Mouse (Mus musculus) lung, postnatal 25 days (tissue): ENCODE measurements around the gene Josd1.

Experiments
- DNase-seq: peaks from one replicate; pipeline ENCODE4 v3.0.0; 2022; ENCODE audit warnings: low spot score

Gene Josd1

DNA sequence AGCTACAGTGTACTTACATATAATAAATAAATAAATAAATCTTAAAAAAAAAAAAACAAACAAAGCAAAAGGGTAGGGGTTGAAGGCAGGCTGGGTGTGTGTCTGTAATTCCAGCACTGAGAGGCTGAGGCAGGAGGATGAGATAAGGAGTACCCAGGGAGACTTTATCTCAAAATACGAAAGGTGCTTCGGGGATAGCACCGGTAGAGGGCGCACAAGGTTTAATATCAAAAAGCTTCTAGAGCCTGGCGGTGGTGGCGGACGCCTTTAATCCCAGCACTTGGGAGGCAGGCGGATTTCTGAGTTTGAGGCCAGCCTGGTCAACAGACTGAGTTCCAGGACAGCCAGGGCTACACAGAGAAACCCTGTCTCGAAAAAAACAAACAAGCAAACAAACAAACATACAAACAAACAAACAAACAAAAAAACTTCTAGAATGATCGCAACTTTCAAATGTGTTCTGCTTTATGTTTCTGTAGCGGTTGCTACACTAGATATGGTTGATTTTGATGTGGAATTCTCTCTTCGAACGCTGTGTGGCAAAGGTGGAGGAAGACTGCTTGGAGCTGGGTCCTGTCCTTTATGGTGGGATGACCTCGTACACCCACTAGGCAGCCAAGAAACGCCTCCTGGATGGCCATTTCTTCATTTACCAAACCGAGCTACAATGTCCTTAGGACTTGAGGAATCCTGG is 29.7 kb downstream of the Josd1 start:
- peak; percentile 89 for DNase-seq

GRCm38 (mm10) chr15:79656451-79656850 is 31.3 kb downstream of the Josd1 start:
- no peak for DNase-seq

DNA sequence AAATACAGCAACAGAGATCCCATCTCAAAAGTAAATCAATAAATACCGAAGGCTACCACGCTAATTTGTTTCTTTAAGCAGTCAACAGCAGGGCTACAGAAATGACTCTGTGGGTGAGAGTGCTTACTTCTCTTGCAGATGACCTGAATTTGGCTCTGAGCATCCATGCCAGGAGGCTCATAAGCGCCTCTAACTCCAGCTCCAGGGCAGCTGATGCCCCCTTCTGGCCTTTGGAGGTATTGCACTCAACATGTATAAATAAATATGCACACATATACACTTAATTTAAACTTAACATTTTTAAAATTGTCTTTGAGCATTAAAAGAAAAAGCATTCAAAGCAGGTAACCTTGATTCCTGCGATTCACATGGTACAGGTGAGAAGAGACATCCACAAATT is 36.2 kb downstream of the Josd1 start:
- no peak for DNase-seq

GRCm38 (mm10) chr15:79650569-79650968 is 37.1 kb downstream of the Josd1 start:
- DNase-seq: peak; percentile 45

DNA sequence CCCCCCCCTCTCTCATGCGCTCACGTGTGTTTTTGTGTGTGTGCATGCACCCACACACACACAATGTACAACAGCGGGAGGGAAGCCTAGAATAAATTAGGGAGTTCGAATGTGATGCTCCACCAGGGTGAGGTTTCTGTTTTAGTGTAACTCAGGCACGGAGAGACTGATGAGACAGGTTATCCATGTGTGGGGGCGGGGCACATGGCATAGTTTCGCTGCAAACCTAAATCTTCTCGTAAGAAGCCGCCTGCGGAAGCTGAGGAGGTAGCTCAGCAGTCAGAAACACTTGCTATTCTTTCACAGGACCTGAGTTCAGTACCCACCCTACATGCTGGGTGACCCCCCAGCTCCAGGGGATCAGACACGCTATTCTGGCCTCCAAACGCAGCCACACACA is 39.6 kb downstream of the Josd1 start:
- DNase-seq: no peak

DNA sequence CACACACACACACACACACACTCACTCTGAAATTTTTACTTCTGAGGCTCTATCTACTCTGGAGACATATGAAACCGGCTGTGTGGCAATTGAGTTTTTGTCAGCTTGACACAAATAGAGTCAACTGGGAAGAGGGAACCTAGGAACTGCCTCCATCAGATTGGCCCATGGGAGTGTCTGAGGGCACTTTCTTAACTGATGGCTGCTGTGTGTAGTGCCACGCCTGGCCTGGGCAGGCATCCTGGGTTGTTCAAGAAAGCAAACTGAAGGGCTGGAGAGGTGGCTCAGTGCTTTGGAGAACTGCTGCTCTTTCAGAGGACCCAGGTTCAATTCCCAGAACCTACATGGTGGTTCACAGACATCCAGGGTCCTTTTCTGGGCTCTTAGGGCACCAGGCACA is 42.2 kb downstream of the Josd1 start:
- DNase-seq: no peak

- no peak for DNase-seq
These were observed 46.4 kb downstream of the Josd1 start for GRCm38 (mm10) chr15:79641135-79641817.

DNA sequence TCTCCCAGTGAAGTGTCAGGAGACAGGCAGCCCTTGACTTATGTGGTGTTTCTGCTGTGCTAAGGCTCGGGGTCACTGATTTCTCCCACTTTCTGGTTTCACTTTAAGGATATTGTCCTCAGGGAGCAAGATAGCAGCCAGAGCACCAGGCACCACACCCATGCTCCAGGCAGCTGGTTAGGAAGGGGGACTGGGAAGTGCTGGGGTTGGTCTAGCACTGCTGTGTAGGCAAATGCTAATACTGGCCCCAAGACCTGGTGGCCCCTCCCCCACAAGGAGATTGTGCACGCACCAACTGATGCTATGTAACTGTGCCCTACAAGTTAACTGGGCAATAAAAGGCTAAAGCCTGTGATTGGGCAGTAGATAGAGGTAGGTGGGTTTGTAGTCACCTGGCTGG is 57.2 kb downstream of the Josd1 start:
- no peak for DNase-seq
